ENCODE assay signal across 8 mouse cellular contexts in genomic region chr9:108489702-108490558, GRCm38 (mm10). TPM values are rescaled to one million over a fixed set of nuclear protein-coding genes. Genes with fewer than 3 reads are reported as not detected.
DNase-seq lines count a peak whose midpoint lies in the region; ATAC-seq lines count a peak whose summit lies in the region.

No protein-coding gene starts in this region.

- 62% methylated on average over 26 of the region's 26 CpGs for whole genome bisulfite sequencing in kidney, embryonic 14.5 days
- WGBS in hindbrain, embryonic 11.5 days, result 72% methylated on average over 26 of the region's 26 CpGs
- WGBS in midbrain, embryonic 12.5 days, result 70% methylated on average over 26 of the region's 26 CpGs

- H3K4me3 ChIP-seq in kidney, embryonic 14.5 days (ENCODE audit: low read length), result peak overlapping the region; percentile 98
- H3K4me3 ChIP-seq in hindbrain, embryonic 11.5 days (ENCODE audit: low read depth, low read length), result peak overlapping the region; percentile 88
- peak overlapping the region; percentile 95 for H3K4me3 ChIP-seq in midbrain, embryonic 12.5 days

- peak overlapping the region; percentile 97 for H3K9ac ChIP-seq in kidney, embryonic 14.5 days (ENCODE audit: low read depth, low read length)
- peak overlapping the region; percentile 52; the same call in 1 of the 2 replicates for H3K9ac ChIP-seq in hindbrain, embryonic 11.5 days (ENCODE audit: low read depth, low read length)
- peak overlapping the region; percentile 45 for H3K9ac ChIP-seq in midbrain, embryonic 12.5 days (replicated peaks)

- H3K4me2 ChIP-seq in kidney, embryonic 14.5 days (replicated peaks; ENCODE audit: low read depth, low read length), result peak overlapping the region; percentile 86
- peak overlapping the region; percentile 59 for H3K4me2 ChIP-seq in hindbrain, embryonic 11.5 days (replicated peaks; ENCODE audit: low read depth, low read length)
- peak overlapping the region; percentile 97 for H3K4me2 ChIP-seq in midbrain, embryonic 12.5 days (replicated peaks)

- peak overlapping the region; percentile 97 for H3K27ac ChIP-seq in kidney, embryonic 14.5 days (ENCODE audit: low read depth, low read length)
- peak overlapping the region; percentile 87 for H3K27ac ChIP-seq in hindbrain, embryonic 11.5 days (ENCODE audit: low read depth, low read length)
- H3K27ac ChIP-seq in midbrain, embryonic 12.5 days (replicated peaks), result peak overlapping the region; percentile 95

- DNase-seq in kidney, postnatal 4 days, result no peak
- peak; percentile 23 for DNase-seq in T-cell, adult 2 months (ENCODE audit: low spot score)
- DNase-seq in hindbrain, embryonic 11.5 days (ENCODE audit: low spot score), result no peak
- no peak for DNase-seq in right cerebral cortex, postnatal 25 days
- no peak for DNase-seq in cerebellum, adult 11 months
- no peak for DNase-seq in kidney, postnatal 10 days

- peaks cover 78% of the 10 kb centered on the region for H3K36me3 ChIP-seq in kidney, embryonic 14.5 days (ENCODE audit: control insufficient read depth, insufficient read depth, low read length)
- peaks cover 14% of the 10 kb centered on the region for H3K36me3 ChIP-seq in hindbrain, embryonic 11.5 days (ENCODE audit: control insufficient read depth, insufficient read depth, low read length)
- peaks cover 65% of the 10 kb centered on the region for H3K36me3 ChIP-seq in midbrain, embryonic 12.5 days

- H3K4me1 ChIP-seq in kidney, embryonic 14.5 days (ENCODE audit: control insufficient read depth, insufficient read depth, low read length), result peaks cover 11% of the 10 kb centered on the region
- H3K4me1 ChIP-seq in hindbrain, embryonic 11.5 days (replicated peaks; ENCODE audit: control insufficient read depth, insufficient read depth, low read length), result peaks cover 10% of the 10 kb centered on the region; the same call in 1 of the 2 replicates
- H3K4me1 ChIP-seq in midbrain, embryonic 12.5 days, result peaks cover 19% of the 10 kb centered on the region

- no peaks in the 10 kb centered on the region for H3K9me3 ChIP-seq in kidney, embryonic 14.5 days (ENCODE audit: control insufficient read depth, low read length)
- H3K9me3 ChIP-seq in hindbrain, embryonic 11.5 days (ENCODE audit: control insufficient read depth, low read length), result no peaks in the 10 kb centered on the region
- H3K9me3 ChIP-seq in midbrain, embryonic 12.5 days, result no peaks in the 10 kb centered on the region

- no peaks in the 10 kb centered on the region for H3K27me3 ChIP-seq in kidney, embryonic 14.5 days (ENCODE audit: control insufficient read depth, insufficient read depth, low read length)
- no peaks in the 10 kb centered on the region for H3K27me3 ChIP-seq in hindbrain, embryonic 11.5 days (ENCODE audit: control insufficient read depth, insufficient read depth, low read length)
- H3K27me3 ChIP-seq in midbrain, embryonic 12.5 days, result no peaks in the 10 kb centered on the region

- peak; percentile 22 for ATAC-seq in kidney, embryonic 14.5 days (ENCODE audit: low FRiP score, low TSS enrichment)
- ATAC-seq in hindbrain, embryonic 11.5 days (ENCODE audit: low FRiP score), result no peak; the same call in 1 of the 2 replicates
- ATAC-seq in midbrain, embryonic 12.5 days (ENCODE audit: low FRiP score, low read depth), result peak; percentile 2

RNA-seq across cellular contexts. Expression of gene Usp19, which starts 0.5 kb away (rescaled TPM):
- 45.4 and 69.4 TPM in 2 replicates for polyA plus RNA-seq in kidney, embryonic 14.5 days (2014; fragmentation: Nextera tagmentation; extraction: Ambion mirVana)
- polyA plus RNA-seq in hindbrain, embryonic 11.5 days (2014; fragmentation: Nextera tagmentation; extraction: Ambion mirVana), result 58.9 and 60.4 TPM in 2 replicates
- 111 and 116 TPM in 2 replicates for polyA plus RNA-seq in midbrain, embryonic 12.5 days (2016; fragmentation: Nextera tagmentation; extraction: Ambion mirVana)

RNA-seq across cellular contexts. Expression of gene Lamb2, which starts 10.4 kb away (rescaled TPM):
- 21.5 and 31.9 TPM in 2 replicates for polyA plus RNA-seq in kidney, embryonic 14.5 days (2014; fragmentation: Nextera tagmentation; extraction: Ambion mirVana)
- 11.3 and 13.4 TPM in 2 replicates for polyA plus RNA-seq in hindbrain, embryonic 11.5 days (2014; fragmentation: Nextera tagmentation; extraction: Ambion mirVana)
- polyA plus RNA-seq in midbrain, embryonic 12.5 days (2016; fragmentation: Nextera tagmentation; extraction: Ambion mirVana), result 42.2 and 44.0 TPM in 2 replicates

RNA-seq across cellular contexts. Expression of gene Qars, which starts 17.6 kb away (rescaled TPM):
- polyA plus RNA-seq in kidney, embryonic 14.5 days (2014; fragmentation: Nextera tagmentation; extraction: Ambion mirVana), result 99.1 and 117 TPM in 2 replicates
- polyA plus RNA-seq in hindbrain, embryonic 11.5 days (2014; fragmentation: Nextera tagmentation; extraction: Ambion mirVana), result 98.1 and 101 TPM in 2 replicates
- 83.7 and 86.3 TPM in 2 replicates for polyA plus RNA-seq in midbrain, embryonic 12.5 days (2016; fragmentation: Nextera tagmentation; extraction: Ambion mirVana)

RNA-seq across cellular contexts. Expression of gene Qrich1, which starts 26.7 kb away (rescaled TPM):
- polyA plus RNA-seq in kidney, embryonic 14.5 days (2014; fragmentation: Nextera tagmentation; extraction: Ambion mirVana), result 91.0 and 139 TPM in 2 replicates
- 154 and 166 TPM in 2 replicates for polyA plus RNA-seq in hindbrain, embryonic 11.5 days (2014; fragmentation: Nextera tagmentation; extraction: Ambion mirVana)
- 175 and 178 TPM in 2 replicates for polyA plus RNA-seq in midbrain, embryonic 12.5 days (2016; fragmentation: Nextera tagmentation; extraction: Ambion mirVana)

RNA-seq across cellular contexts. Expression of gene Klhdc8b, which starts 28.5 kb away (rescaled TPM):
- polyA plus RNA-seq in kidney, embryonic 14.5 days (2014; fragmentation: Nextera tagmentation; extraction: Ambion mirVana), result 21.6 and 22.9 TPM in 2 replicates
- 23.8 and 28.8 TPM in 2 replicates for polyA plus RNA-seq in hindbrain, embryonic 11.5 days (2014; fragmentation: Nextera tagmentation; extraction: Ambion mirVana)
- polyA plus RNA-seq in midbrain, embryonic 12.5 days (2016; fragmentation: Nextera tagmentation; extraction: Ambion mirVana), result 60.7 and 72.1 TPM in 2 replicates

Comparison
In these comparisons a context has a peak if more than half of its experiments do, and no peak if none do; other contexts are left out.
1. H3K9ac ChIP-seq: peak in every context shown above with its lines; median percentile 97 in kidney, embryonic 14.5 days; 52 in hindbrain, embryonic 11.5 days; 45 in midbrain, embryonic 12.5 days.